Mouse (Mus musculus): ENCODE results near the gene Rs1. TPM values are rescaled to one million over a fixed set of nuclear protein-coding genes. Genes with fewer than 3 reads are reported as not detected.
"Not testable (repeated sequence)": the region's sequence is repeated elsewhere in the genome, so short reads cannot be mapped to it uniquely, and the experiment has no call there.

Gene Rs1
- polyA plus RNA-seq, 1 experiment from 2014 or later, result not detected

DNA sequence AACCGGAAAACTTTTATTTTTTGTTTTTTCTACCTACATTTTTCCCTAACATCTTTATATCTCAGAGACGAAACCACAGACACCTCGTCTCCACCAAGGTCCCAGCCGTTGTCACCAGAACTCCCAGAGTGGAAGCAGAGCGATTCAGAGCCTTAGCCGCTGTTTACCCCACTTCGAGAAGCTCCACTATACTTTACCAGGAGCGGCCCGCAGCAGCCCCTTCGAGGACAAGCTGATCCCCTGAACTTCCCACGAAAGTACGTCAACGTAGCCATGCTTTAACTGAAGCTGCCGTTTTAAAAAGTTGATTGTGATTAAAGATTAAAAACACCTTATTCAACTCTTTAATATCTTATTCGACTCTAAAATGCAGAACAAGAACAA is 1.6 kb upstream of the Rs1 start:
- Histone ChIP-seq H3K27me3 (ENCODE audit: control insufficient read depth, insufficient read depth, low read length) (no peaks in the 10 kb centered on the region), H3K36me3 (ENCODE audit: control insufficient read depth, insufficient read depth, low read length) (no peaks in the 10 kb centered on the region), H3K4me2 (replicated peaks; ENCODE audit: low read depth) (peak overlapping the region; percentile 43), H3K9me3 (ENCODE audit: control insufficient read depth, low read length) (no peaks in the 10 kb centered on the region), H3K4me1 (replicated peaks; ENCODE audit: control insufficient read depth, insufficient read depth) (no peaks in the 10 kb centered on the region), H3K27ac (replicated peaks) (peak overlapping the region; percentile 67; the same call in 1 of the 2 replicates), H3K9ac (ENCODE audit: low read length) (peak overlapping the region; percentile 45; the same call in 1 of the 2 replicates), H3K4me3 (ENCODE audit: low read depth, low read length) (peak overlapping the region; percentile 43)
- no peak for DNase-seq (ENCODE audit: low spot score)
- WGBS, result 31% methylated on average over 15 of the region's 15 CpGs
- peak; percentile 87 for ATAC-seq (ENCODE audit: low FRiP score, low TSS enrichment)
- TF ChIP-seq CTCF (IDR thresholded peaks at IDR 0.05; ENCODE audit: low read depth) (no peak), EP300 (optimal IDR thresholded peaks at IDR 0.05) (no peak)

DNA sequence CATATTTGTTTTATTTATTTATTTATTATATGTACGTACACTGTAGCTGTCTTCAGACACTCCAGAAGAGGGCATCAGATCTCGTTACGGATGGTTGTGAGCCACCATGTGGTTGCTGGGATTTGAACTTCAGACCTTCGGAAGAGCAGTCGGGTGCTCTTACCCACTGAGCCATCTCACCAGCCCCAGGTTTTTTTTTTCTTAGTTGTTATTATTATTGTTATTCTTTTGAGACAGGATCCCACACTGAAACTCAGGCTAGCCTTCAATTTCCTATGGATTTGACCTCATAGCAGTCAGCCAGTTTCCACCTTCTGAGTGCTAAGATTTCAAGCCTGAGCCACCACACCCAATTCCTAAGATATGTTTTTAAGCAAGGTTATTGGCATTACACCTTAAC is 1.8 kb downstream of the Rs1 start:
- WGBS, result 79% methylated on average over 3 of the region's 5 CpGs
- H3K9me3 ChIP-seq (ENCODE audit: control insufficient read depth, low read length); H3K4me3 ChIP-seq (ENCODE audit: low read depth, low read length); ATAC-seq (ENCODE audit: low FRiP score, low TSS enrichment); DNase-seq (ENCODE audit: low spot score); H3K9ac ChIP-seq (ENCODE audit: low read length); H3K36me3 ChIP-seq (ENCODE audit: control insufficient read depth, insufficient read depth, low read length); H3K4me2 ChIP-seq (replicated peaks; ENCODE audit: low read depth); H3K4me1 ChIP-seq (replicated peaks; ENCODE audit: control insufficient read depth, insufficient read depth); H3K27ac ChIP-seq (replicated peaks); H3K27me3 ChIP-seq (ENCODE audit: control insufficient read depth, insufficient read depth, low read length): not testable (repeated sequence)

DNA sequence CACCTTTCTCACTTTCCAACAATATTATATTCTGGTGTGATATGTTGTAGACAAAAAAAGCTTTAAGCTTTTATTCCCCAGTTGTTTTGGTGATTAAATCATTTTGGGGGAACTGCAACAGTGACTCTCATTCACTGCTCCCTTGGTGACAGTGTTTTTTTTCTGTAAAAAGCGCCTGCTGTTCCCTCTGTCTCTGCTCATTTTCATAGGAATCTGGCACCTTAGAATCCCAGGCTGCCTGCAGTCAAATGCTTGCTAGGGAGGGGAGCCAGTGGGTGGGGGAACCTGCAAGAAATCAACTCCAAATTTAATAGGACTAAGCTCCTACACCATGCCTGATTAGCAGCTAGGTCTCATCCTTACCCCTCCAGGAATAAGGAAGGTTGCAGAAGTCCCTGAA is 5.2 kb downstream of the Rs1 start:
- DNase-seq (ENCODE audit: low spot score) (no peak), ATAC-seq (ENCODE audit: low FRiP score, low TSS enrichment) (no peak)
- no peaks in the 10 kb centered on the region for H3K27me3 ChIP-seq (ENCODE audit: control insufficient read depth, insufficient read depth, low read length)
- no peak for TF ChIP-seq CTCF (IDR thresholded peaks at IDR 0.05; ENCODE audit: low read depth)
- no peak for TF ChIP-seq EP300 (optimal IDR thresholded peaks at IDR 0.05)
- no peaks in the 10 kb centered on the region for H3K36me3 ChIP-seq (ENCODE audit: control insufficient read depth, insufficient read depth, low read length)
- no peak overlapping the region for H3K9ac ChIP-seq (ENCODE audit: low read length)
- no peak overlapping the region for H3K4me3 ChIP-seq (ENCODE audit: low read depth, low read length)
- H3K4me1 ChIP-seq (replicated peaks; ENCODE audit: control insufficient read depth, insufficient read depth), result no peaks in the 10 kb centered on the region
- no peaks in the 10 kb centered on the region for H3K9me3 ChIP-seq (ENCODE audit: control insufficient read depth, low read length)
- no peak overlapping the region for H3K27ac ChIP-seq (replicated peaks)
- no peak overlapping the region for H3K4me2 ChIP-seq (replicated peaks; ENCODE audit: low read depth)
- 48% methylated on average over 1 of the region's 1 CpGs for WGBS

DNA sequence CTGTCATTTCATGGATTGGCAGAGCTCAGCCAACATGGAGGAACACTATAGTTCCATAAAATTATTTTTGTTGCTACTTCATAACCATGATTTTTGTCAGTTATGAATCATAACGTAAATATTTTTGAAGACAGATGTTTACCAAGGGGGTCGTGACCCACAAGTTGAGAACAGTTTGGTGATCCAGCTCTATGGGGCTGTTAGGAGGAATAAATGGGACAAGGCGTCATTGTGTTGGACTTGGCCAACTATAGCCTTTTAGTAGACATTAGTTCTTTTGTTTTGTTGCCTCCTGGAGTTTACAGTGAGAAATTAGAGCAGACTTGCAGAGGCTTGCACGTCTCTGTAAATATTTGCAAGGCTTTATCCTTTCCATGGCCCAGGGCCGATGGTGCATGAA is 14.5 kb downstream of the Rs1 start:
- Histone ChIP-seq H3K4me1 (replicated peaks; ENCODE audit: control insufficient read depth, insufficient read depth) (no peaks in the 10 kb centered on the region), H3K27ac (replicated peaks) (no peak overlapping the region), H3K27me3 (ENCODE audit: control insufficient read depth, insufficient read depth, low read length) (no peaks in the 10 kb centered on the region), H3K9ac (ENCODE audit: low read length) (no peak overlapping the region), H3K4me2 (replicated peaks; ENCODE audit: low read depth) (no peak overlapping the region), H3K4me3 (ENCODE audit: low read depth, low read length) (no peak overlapping the region), H3K36me3 (ENCODE audit: control insufficient read depth, insufficient read depth, low read length) (no peaks in the 10 kb centered on the region), H3K9me3 (ENCODE audit: control insufficient read depth, low read length) (no peaks in the 10 kb centered on the region)
- WGBS, result 53% methylated on average over 5 of the region's 5 CpGs
- DNase-seq (ENCODE audit: low spot score) (no peak), ATAC-seq (ENCODE audit: low FRiP score, low TSS enrichment) (no peak)
- TF ChIP-seq EP300 (optimal IDR thresholded peaks at IDR 0.05) (no peak), CTCF (IDR thresholded peaks at IDR 0.05; ENCODE audit: low read depth) (no peak)

DNA sequence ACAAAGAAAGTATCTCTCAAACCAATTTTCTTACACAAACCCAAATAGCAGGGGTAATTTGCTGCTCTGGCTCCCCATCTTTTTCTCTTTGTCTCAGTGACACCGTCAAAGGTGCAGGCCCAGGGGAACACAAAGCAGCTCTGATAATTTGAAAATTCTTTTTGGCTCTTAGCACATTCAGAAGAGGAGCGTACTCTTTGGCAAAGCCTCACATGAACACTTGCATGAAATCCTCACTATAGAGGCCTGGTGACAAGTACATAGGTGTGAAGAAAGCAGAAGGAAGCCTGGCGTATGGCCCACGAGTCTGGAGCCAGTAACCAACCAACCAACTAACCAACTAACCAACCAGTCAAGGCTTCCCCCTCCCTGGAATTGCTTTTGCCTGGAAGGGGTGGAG is 27.1 kb downstream of the Rs1 start:
- H3K4me1 ChIP-seq (replicated peaks; ENCODE audit: control insufficient read depth, insufficient read depth), result no peaks in the 10 kb centered on the region
- H3K4me2 ChIP-seq (replicated peaks; ENCODE audit: low read depth), result no peak overlapping the region
- no peaks in the 10 kb centered on the region for H3K27me3 ChIP-seq (ENCODE audit: control insufficient read depth, insufficient read depth, low read length)
- no peak overlapping the region for H3K9ac ChIP-seq (ENCODE audit: low read length)
- no peak overlapping the region for H3K27ac ChIP-seq (replicated peaks)
- WGBS, result 83% methylated on average over 4 of the region's 4 CpGs
- TF ChIP-seq CTCF (IDR thresholded peaks at IDR 0.05; ENCODE audit: low read depth) (no peak), EP300 (optimal IDR thresholded peaks at IDR 0.05) (no peak)
- H3K4me3 ChIP-seq (ENCODE audit: low read depth, low read length), result no peak overlapping the region
- H3K36me3 ChIP-seq (ENCODE audit: control insufficient read depth, insufficient read depth, low read length), result no peaks in the 10 kb centered on the region
- H3K9me3 ChIP-seq (ENCODE audit: control insufficient read depth, low read length), result no peaks in the 10 kb centered on the region
- no peak for DNase-seq (ENCODE audit: low spot score)
- ATAC-seq (ENCODE audit: low FRiP score, low TSS enrichment), result no peak

DNA sequence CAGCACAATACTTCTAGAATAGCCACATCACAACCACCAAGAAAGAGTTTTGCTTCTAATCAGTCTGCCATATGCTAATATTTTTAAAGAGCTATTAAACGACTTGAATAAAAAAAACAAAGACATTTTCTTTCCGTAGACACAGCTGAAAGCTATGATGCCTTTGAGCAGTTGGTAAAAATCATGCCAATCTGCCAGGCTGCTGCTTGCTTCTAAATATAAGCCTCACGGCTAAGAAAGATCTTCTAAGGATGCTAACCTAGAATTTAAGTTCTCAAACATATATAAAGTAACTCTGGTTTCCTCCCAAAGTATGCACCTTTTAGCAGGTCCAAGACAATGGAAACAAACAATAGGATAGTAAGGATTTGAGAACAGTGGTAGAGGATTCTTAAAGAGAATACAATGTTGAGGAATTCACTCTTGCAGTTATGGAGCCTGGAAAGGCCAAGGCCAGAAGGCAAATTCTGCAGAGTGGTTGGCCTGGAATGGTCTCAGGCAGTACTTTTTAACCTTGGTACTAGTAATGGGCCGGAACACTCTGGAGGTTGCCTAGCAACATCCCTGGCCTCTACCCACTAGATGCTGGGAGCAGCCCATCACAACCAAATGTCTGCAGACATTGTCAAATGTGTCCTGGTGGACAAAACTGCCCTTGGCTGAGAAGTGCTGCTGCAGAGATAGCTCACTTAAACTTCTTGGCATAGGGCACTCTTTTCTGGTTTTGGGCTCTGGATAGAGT is 36.8 kb downstream of the Rs1 start:
- H3K4me3 ChIP-seq (ENCODE audit: low read depth, low read length), result no peak overlapping the region
- DNase-seq (ENCODE audit: low spot score) (no peak), ATAC-seq (ENCODE audit: low FRiP score, low TSS enrichment) (no peak)
- 71% methylated on average over 4 of the region's 4 CpGs for WGBS
- no peak overlapping the region for H3K9ac ChIP-seq (ENCODE audit: low read length)
- no peaks in the 10 kb centered on the region for H3K9me3 ChIP-seq (ENCODE audit: control insufficient read depth, low read length)
- H3K36me3 ChIP-seq (ENCODE audit: control insufficient read depth, insufficient read depth, low read length), result no peaks in the 10 kb centered on the region
- no peak overlapping the region for H3K27ac ChIP-seq (replicated peaks)
- TF ChIP-seq EP300 (optimal IDR thresholded peaks at IDR 0.05), result no peak
- TF ChIP-seq CTCF (IDR thresholded peaks at IDR 0.05; ENCODE audit: low read depth), result no peak
- H3K4me1 ChIP-seq (replicated peaks; ENCODE audit: control insufficient read depth, insufficient read depth), result no peaks in the 10 kb centered on the region
- H3K27me3 ChIP-seq (ENCODE audit: control insufficient read depth, insufficient read depth, low read length), result no peaks in the 10 kb centered on the region
- no peak overlapping the region for H3K4me2 ChIP-seq (replicated peaks; ENCODE audit: low read depth)
